Mouse (Mus musculus): Measurements from ENCODE around the gene Adrm1.
"Not testable (repeated sequence)": the region's sequence is repeated elsewhere in the genome, so short reads cannot be mapped to it uniquely, and the experiment has no call there.

DNA sequence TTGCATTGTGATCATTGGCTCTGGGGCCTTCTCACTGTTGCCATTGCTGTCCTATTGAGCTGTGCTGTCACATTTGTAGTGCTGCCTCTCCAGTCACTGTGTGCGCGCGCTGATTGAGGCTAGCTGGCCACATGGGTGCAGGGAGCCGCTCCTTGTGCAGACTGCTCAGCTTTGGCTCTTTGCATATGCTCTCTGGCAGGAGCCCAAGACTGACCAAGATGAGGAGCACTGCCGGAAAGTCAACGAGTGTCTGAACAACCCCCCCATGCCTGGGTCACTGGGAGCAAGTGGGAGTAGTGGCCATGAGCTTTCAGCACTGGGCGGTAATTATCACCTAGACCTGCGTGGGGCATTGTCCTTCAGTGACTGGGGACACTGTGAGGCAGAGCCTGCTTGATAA is 2.4 kb downstream of the Adrm1 start:
- not testable (repeated sequence) for TF ChIP-seq GATA1 (IDR thresholded peaks at IDR 0.05; ENCODE audit: borderline replicate concordance, low read length); FLI1 (IDR thresholded peaks at IDR 0.05; ENCODE audit: low read length)
